Mouse (Mus musculus) testis, adult 10 weeks (tissue): ENCODE measurements around the gene Sprtn. TPM values are rescaled to one million over a fixed set of nuclear protein-coding genes. Genes with fewer than 3 reads are reported as not detected.

Experiments used
- polyA plus RNA-seq: library from polyadenylated mRNA; stranded (reverse); fragments of 350-450 nt; fragmentation: Illumina TruSeq; extraction: RNeasy Lipid Tissue Mini Kit (QIAGEN cat#74804); gene quantifications from one replicate; pipeline ENCODE4 v1.2.3, GENCODE M21; 2014; ENCODE audit warnings: low read depth, low replicate concordance

The Sprtn gene
- polyA plus RNA-seq, result 193 TPM

DNA sequence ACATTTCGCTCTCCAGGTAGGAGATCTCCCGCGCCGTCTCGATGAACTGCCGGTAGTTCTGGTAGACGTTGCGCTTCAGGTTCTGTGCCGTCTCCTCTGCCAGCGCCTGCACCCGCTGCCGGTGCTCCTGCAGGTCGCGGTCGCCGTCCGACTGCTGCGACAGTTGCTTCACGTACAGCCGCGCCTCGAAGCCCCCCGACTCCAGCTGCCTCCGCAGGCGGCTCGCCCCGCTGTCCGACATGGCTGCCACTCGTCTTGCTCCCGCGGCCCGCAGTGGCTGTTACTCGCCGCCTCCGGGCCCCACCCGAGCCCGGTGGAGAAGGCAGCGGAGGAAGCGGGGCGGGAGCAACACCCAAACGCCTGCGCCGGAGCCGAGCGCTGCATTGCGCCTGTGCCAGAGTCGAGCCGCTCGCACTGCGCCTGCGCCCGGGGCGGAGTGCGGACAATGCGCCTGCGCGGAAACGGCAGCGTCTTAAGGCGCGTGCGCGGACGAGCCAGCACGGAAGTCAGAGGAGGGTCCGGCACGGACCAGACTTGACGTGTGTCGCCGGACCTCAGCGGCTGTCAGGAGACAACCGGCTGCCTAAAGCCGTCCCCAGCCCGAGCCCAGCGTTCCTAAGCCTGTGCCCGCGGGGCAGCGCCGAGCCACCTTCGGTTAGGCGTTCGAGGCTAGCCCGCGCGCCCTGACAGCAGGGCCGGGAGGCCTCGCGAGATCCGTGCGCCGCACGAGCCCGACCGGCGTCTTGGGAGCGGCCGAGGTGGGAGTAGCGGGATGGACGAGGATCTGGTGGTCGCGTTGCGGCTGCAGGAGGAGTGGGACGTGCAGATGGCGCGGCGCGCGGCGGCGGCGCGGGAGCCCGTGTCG lies at the start of gene Sprtn, which contains the start of gene Exoc8:
TSS of gene Sprtn (plus strand) at position 501 of the 865 bp plus-strand sequence.
TSS of gene Exoc8 (minus strand) at position 320 of the 865 bp plus-strand sequence.

DNA sequence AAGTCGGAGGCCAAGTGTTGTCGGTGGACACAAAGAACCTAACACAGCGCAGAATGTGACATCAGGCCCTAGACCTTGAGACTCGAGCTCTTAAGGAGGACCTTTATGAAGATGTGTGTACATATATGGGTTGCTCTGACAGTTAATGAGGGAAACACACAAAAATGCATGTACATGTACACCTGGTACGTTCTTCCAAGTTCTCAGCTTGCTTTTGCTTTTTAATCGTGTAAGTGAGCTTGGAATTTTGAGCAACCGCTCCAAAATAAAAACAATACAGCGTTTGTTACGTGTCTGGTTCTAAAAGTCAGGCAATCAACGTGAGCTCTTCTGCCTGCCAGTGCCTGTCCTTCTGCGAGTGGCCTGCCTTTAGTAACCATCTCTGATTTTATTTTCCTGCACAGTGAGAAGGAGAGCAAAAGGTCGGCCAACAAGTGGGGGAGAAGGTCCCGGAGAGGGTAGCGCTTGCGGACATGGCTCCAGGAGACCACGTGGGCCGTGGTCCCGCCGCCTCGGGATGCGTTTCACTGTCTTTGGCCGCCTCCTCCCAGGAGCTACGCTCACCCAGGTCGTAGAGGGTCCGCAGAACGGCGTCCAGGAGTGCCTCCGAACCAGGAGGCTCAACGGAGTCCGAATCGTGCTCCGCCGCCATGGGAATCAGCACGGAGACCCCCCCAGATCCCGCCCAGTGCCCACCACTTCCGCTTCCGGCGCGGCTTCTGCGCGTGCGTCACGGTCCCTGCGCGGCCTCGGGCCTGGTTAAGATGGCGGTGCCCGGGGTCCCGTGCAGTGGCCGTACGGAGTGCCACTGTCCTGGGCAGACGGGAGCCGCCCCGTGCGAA lies 35.1 kb upstream of the Sprtn start, which contains the start of the genes Gnpat and 2810004N23Rik:
TSS of gene Gnpat (plus strand) at position 713 of the 842 bp plus-strand sequence.
TSS of gene 2810004N23Rik (minus strand) at position 800 of the 842 bp plus-strand sequence.

DNA sequence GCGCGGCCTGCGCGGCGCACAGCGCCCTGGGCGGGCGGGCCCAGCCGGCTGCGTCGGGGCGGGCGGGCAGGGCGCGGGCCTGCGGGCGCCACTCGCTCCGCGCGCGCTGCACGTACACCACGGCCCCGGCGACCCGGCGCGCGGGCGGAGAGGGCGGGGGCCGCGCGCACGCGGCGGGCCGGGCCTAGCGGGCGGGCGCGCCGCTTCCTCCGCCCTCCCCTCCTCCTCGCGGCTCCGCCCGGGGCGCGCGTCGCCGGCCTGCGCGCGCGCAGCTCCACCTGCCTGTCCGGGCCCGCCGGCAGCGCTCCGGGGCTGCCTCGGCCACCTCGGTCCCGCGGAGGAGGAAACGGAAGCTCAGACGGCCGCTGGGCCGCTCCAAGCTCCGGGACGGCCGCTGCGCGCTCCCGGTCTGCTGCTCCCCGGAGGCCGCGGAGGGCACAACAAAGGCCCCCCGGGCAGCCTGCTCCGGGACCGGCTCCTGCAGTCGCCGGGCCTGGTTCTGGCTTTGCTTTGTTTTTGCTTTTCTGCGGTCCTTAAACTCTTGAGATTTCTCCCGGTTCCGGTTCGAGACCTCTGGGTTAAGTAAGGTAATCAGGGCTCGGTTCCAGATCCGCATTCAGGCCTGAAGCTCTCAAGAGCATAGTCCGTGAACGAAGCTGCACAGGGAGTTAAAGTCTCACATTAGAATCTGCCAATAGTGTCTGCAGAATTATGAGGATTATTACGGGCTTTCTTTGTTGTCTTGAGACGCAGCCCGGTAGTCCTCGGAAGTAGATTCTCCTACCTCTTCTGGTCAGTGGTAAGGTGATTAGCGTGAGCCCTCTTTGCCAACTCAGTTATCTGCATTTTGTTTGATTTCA lies 51.8 kb downstream of the Sprtn start, which contains the start of gene Egln1:
TSS of gene Egln1 (minus strand) at position 116 of the 860 bp plus-strand sequence.

Other genes starting within 250 kb of the Sprtn start
- gene 2310022B05Rik, start 234.5 kb upstream of the Sprtn start, polyA plus RNA-seq, result 4.3 TPM
- gene Ttc13, start 175.9 kb upstream of the Sprtn start, polyA plus RNA-seq, result 15.5 TPM
- 3.4 TPM for gene Arv1, start 175.7 kb upstream of the Sprtn start, polyA plus RNA-seq
- 2.4 TPM for gene Fam89a, start 146.1 kb upstream of the Sprtn start, polyA plus RNA-seq
- gene Trim67, start 104.8 kb upstream of the Sprtn start, polyA plus RNA-seq, result 0.15 TPM
- 224 TPM for gene Gnpat, start 34.9 kb upstream of the Sprtn start, polyA plus RNA-seq
- 21.1 TPM for gene 2810004N23Rik, start 34.8 kb upstream of the Sprtn start, polyA plus RNA-seq
- gene Exoc8, start 181 bp upstream of the Sprtn start, polyA plus RNA-seq, result 11.2 TPM
- 6.5 TPM for gene Egln1, start 51.4 kb downstream of the Sprtn start, polyA plus RNA-seq
- gene Tsnax, start 115.1 kb downstream of the Sprtn start, polyA plus RNA-seq, result 42.7 TPM
- gene Disc1, start 156.3 kb downstream of the Sprtn start, polyA plus RNA-seq, result not detected